Mouse (Mus musculus) kidney, embryonic 16.5 days (tissue): Measurements from ENCODE around the gene Atl1. TPM values are rescaled to one million over a fixed set of nuclear protein-coding genes. Genes with fewer than 3 reads are reported as not detected.
A peak's percentile ranks its signal among the peaks of the same experiment; 100 is the strongest.

Experiments used
- ATAC-seq: fragments of 200-750 bp; cut with Nextera tagmentation; 2 replicates; pipeline ENCODE4 v1.8.0; 2017; ENCODE audit warnings: moderate TSS enrichment; ENCODE audit not compliant: low FRiP score, low TSS enrichment
- H3K27ac ChIP-seq: fragments of 300-500 bp; sonication (generic); 2 replicates; pipeline ENCODE4 v1.5.1; 2014; ENCODE audit warnings: low read length
- H3K27me3 ChIP-seq: fragments of 300-500 bp; sonication (generic); 2 replicates; pipeline ENCODE4 v1.6.1; 2014; ENCODE audit warnings: low read length, control low read depth, mixed read lengths; ENCODE audit not compliant: insufficient read depth
- H3K36me3 ChIP-seq: fragments of 300-500 bp; sonication (generic); 2 replicates; pipeline ENCODE4 v1.6.1; 2014; ENCODE audit warnings: low read length, control low read depth, mixed read lengths; ENCODE audit not compliant: insufficient read depth
- H3K4me1 ChIP-seq: fragments of 300-500 bp; sonication (generic); 2 replicates; pipeline ENCODE4 v1.6.1; 2014; ENCODE audit warnings: low read length, control low read depth, mixed read lengths; ENCODE audit not compliant: insufficient read depth
- H3K4me2 ChIP-seq: fragments of 300-500 bp; sonication (generic); replicated peaks from 2 replicates; pipeline ENCODE4 v1.6.1; 2014; ENCODE audit warnings: low read depth, low read length
- H3K4me3 ChIP-seq: fragments of 300-500 bp; sonication (generic); 2 replicates; pipeline ENCODE4 v1.5.1; 2014; ENCODE audit warnings: mild to moderate bottlenecking, low read length
- H3K9ac ChIP-seq: fragments of 300-500 bp; sonication (generic); replicated peaks from 2 replicates; pipeline ENCODE4 v1.6.1; 2014; ENCODE audit warnings: low read length
- H3K9me3 ChIP-seq: fragments of 300-500 bp; sonication (generic); 2 replicates; pipeline ENCODE4 v1.6.1; 2016; ENCODE audit warnings: low read length, control low read depth
- WGBS: fragments of 180-500 bp; shearing (Covaris S2); extraction: QIAGEN DNeasy Blood & Tissue Kit; methylation state at CpG from one replicate; pipeline ENCODE4 v1.1.7; 2014; 5-methylcytosine and 5-hydroxymethylcytosine counted together
- polyA plus RNA-seq: library from polyadenylated mRNA; unstranded; fragments of >200 nt; fragmentation: Nextera tagmentation; extraction: Ambion mirVana; gene quantifications from 2 replicates; pipeline ENCODE4 v1.2.1, GENCODE M21; 2015

Gene Atl1
- polyA plus RNA-seq, 1 experiment from 2014 or later = 5.7 TPM

DNA sequence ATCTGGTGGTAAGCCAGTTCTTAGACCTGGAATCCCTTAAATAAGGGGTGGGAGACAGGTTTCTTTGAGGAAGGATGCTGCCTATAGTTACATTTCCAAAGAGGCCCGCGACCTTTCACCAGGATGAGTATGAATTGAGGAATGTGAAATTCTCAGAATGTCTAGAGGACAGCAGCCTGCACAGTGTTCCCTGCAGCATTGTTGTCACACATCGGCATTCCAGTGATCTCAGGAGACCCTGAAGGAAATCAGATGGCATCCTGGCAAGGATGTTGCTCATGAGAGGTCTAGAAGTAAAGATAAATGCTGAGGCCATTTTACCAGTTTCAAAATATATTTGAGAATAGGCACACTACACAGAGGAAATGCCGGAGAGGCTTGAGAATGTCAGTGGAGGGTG is 5.7 kb downstream of the Atl1 start:
- no peak for ATAC-seq
- no peaks in the 10 kb centered on the region for H3K27me3 ChIP-seq
- H3K4me2 ChIP-seq = no peak overlapping the region
- H3K27ac ChIP-seq = no peak overlapping the region
- no peak overlapping the region for H3K9ac ChIP-seq
- no peaks in the 10 kb centered on the region for H3K9me3 ChIP-seq
- no peaks in the 10 kb centered on the region for H3K36me3 ChIP-seq
- no peak overlapping the region for H3K4me3 ChIP-seq
- H3K4me1 ChIP-seq = 0 out of 2 replicates have a peak, but pooled peaks cover 7% of the 10 kb centered on the region
- WGBS = 72% methylated on average over 4 of the region's 4 CpGs

DNA sequence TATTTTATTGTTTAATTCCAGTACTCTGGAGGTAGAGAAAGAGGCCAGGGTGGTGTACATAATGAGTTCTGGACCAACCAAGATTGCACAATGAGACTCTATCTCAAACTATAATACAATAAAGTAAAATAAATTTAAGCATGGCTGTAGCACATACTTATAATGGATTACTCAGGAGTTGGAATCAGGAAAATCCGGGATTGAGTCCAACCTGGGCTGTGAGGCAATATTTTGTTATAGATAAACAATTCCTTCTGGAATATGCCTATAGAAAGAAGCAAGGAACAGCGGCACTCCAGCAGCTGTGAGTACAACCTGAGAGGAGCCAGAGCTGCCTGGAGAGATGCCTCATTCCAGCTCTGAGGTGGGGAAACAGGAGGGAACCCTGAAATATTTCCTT is 12.6 kb downstream of the Atl1 start:
- Histone ChIP-seq H3K36me3 (no peaks in the 10 kb centered on the region), H3K9me3 (no peaks in the 10 kb centered on the region), H3K27ac (no peak overlapping the region), H3K4me1 (peaks cover 15% of the 10 kb centered on the region; the same call in 1 of the 2 replicates), H3K4me2 (no peak overlapping the region), H3K9ac (no peak overlapping the region), H3K27me3 (no peaks in the 10 kb centered on the region), H3K4me3 (no peak overlapping the region)
- no peak for ATAC-seq
- whole genome bisulfite sequencing = 72% methylated on average over 2 of the region's 2 CpGs

DNA sequence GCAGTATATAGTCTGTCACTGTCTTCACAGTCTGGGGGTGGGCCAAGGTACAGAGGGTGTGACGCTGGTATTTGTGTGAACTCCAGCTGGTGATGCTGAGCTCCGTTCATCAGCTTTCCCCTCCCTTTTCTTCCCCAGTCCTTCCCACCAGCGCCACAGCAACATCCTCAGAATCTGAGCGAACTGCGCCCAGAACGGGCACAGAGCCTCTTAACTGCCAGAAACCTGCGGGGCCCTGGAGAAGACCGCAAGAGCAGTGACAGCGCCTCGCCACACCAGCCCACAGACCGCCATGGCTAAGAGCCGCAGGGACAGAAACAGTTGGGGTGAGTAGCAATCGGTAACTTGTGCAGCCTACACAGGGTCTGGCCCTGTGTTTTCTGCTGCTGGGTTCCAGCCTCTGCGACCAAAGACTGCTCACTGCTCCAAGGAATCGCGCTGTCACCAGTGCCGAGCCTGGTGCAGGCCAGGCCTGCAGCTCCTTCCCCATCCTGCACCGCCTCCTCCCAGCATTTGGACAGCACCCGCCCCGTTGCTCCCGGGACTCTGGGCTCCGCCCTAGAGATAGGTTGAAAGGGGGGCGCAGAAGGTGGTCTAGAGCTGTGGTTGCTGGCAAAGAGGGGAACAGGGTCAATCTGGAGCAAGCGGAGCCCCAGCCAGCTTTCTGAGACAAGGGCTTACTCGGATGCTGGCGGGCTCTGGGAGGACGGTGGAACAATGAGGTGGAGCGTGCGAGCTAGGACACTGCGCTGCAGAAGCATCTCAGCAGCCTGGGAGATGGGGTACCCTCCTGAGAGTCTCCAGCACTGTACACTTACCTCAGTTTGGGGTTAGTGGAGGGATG is 15.5 kb downstream of the Atl1 start:
- Histone ChIP-seq H3K27me3 (no peaks in the 10 kb centered on the region), H3K4me1 (peaks cover 15% of the 10 kb centered on the region; the same call in 1 of the 2 replicates), H3K9ac (peak overlapping the region; percentile 49), H3K27ac (no peak overlapping the region), H3K4me2 (peak overlapping the region; percentile 61), H3K4me3 (peak overlapping the region; percentile 40), H3K9me3 (no peaks in the 10 kb centered on the region), H3K36me3 (no peaks in the 10 kb centered on the region)
- 4% methylated on average over 30 of the region's 30 CpGs for WGBS
- peak; percentile 84 for ATAC-seq

DNA sequence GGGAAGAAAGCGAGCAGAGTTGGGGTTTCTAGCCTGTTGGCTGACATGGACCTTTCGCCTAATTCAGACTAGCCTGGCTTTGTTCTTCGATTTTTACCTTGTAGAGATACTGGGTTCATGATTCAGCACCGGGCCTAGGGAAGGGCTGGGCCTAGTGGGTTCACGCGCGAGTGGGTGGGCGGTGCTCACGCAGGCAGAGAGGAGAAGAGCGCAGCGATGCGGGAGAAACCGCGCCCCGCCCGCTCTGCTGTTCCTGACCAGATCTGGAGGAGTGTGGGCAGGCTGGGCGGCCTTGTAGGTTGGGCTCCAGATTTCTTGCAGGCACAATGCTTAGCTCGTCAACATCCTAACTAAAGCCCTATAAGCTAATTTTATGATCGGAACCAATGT is 16.1 kb downstream of the Atl1 start:
- Histone ChIP-seq H3K27me3 (no peaks in the 10 kb centered on the region), H3K4me3 (peak overlapping the region; percentile 40), H3K36me3 (no peaks in the 10 kb centered on the region), H3K27ac (no peak overlapping the region), H3K4me1 (peaks cover 15% of the 10 kb centered on the region; the same call in 1 of the 2 replicates), H3K4me2 (peak overlapping the region; percentile 61), H3K9ac (peak overlapping the region; percentile 49), H3K9me3 (no peaks in the 10 kb centered on the region)
- ATAC-seq = peak; percentile 31; the same call in 1 of the 2 replicates
- WGBS = 32% methylated on average over 18 of the region's 19 CpGs

- ATAC-seq = no peak
- no peak overlapping the region for H3K4me3 ChIP-seq
Measured at GRCm38 (mm10) chr12:69911906-69912305, 19.5 kb downstream of the Atl1 start.

DNA sequence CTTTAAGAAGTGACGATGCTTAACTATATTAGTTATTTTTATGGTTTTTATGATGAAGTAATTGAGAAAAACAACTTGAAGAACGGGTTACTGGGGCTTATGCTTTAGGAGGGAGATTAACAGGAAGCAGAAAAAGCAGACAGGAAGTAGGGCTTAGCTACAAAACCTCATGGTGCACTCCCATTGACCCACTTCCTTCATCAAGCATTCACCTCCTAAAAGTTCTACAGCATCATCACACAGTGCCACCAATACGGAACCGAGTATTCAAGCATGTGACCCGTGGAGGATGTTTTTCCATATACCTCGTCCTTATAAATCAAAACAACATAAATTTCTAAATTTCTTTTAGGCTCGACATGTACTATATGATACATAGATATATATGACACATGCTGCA is 20.3 kb downstream of the Atl1 start:
- no peak overlapping the region for H3K4me3 ChIP-seq
- no peaks in the 10 kb centered on the region for H3K36me3 ChIP-seq
- 82% methylated on average over 7 of the region's 7 CpGs for WGBS
- no peak overlapping the region for H3K9ac ChIP-seq
- no peak for ATAC-seq
- H3K9me3 ChIP-seq = no peaks in the 10 kb centered on the region
- no peak overlapping the region for H3K4me2 ChIP-seq
- H3K4me1 ChIP-seq = peaks cover 9% of the 10 kb centered on the region; the same call in 1 of the 2 replicates
- no peaks in the 10 kb centered on the region for H3K27me3 ChIP-seq
- no peak overlapping the region for H3K27ac ChIP-seq

More at GRCm38 (mm10) chr12:69911906-69912305, 19.5 kb downstream of the Atl1 start:
- Histone ChIP-seq H3K9me3 (no peaks in the 10 kb centered on the region), H3K4me2 (no peak overlapping the region), H3K27ac (no peak overlapping the region), H3K9ac (no peak overlapping the region), H3K36me3 (no peaks in the 10 kb centered on the region), H3K27me3 (no peaks in the 10 kb centered on the region), H3K4me1 (peaks cover 15% of the 10 kb centered on the region; the same call in 1 of the 2 replicates)
- 92% methylated on average over 7 of the region's 7 CpGs for WGBS

GRCm38 (mm10) chr12:69917870-69918269 is 25.5 kb downstream of the Atl1 start:
- Histone ChIP-seq H3K27me3 (no peaks in the 10 kb centered on the region), H3K9ac (no peak overlapping the region), H3K9me3 (no peaks in the 10 kb centered on the region), H3K4me3 (no peak overlapping the region), H3K4me1 (no peaks in the 10 kb centered on the region), H3K4me2 (no peak overlapping the region), H3K27ac (no peak overlapping the region), H3K36me3 (no peaks in the 10 kb centered on the region)
- ATAC-seq = no peak
- WGBS = 71% methylated on average over 2 of the region's 2 CpGs

- ATAC-seq = no peak
- Histone ChIP-seq H3K4me1 (no peaks in the 10 kb centered on the region), H3K9ac (no peak overlapping the region), H3K27ac (no peak overlapping the region), H3K27me3 (no peaks in the 10 kb centered on the region), H3K4me2 (no peak overlapping the region), H3K9me3 (no peaks in the 10 kb centered on the region), H3K36me3 (no peaks in the 10 kb centered on the region), H3K4me3 (no peak overlapping the region)
- WGBS = 76% methylated on average over 1 of the region's 1 CpGs
Measured at GRCm38 (mm10) chr12:69922099-69922498, 29.7 kb downstream of the Atl1 start.

GRCm38 (mm10) chr12:69923128-69923527 is 30.7 kb downstream of the Atl1 start:
- Histone ChIP-seq H3K27ac (no peak overlapping the region), H3K4me2 (no peak overlapping the region), H3K9me3 (no peaks in the 10 kb centered on the region), H3K9ac (no peak overlapping the region), H3K27me3 (no peaks in the 10 kb centered on the region), H3K4me3 (no peak overlapping the region), H3K36me3 (no peaks in the 10 kb centered on the region), H3K4me1 (no peaks in the 10 kb centered on the region)
- no peak for ATAC-seq
- 81% methylated on average over 3 of the region's 3 CpGs for WGBS

DNA sequence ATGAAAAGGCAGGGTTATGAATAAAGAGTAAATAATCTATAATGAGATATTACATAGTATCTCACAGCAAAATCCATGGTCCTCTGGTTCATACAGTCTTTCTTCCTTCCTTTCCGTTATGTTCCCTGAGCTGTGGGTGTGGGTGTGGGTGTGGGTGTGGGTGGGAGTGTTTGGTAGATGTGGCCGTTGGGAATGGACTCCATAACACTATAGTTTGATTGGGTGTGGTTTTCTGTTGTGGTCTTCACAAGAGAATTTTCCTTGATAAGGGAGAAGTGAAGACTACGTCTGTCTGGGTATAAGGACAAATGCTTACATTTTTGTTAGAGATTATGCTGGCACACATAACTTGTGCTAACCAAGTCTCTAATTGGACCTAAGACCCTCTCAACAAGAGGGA is 31.2 kb downstream of the Atl1 start:
- H3K4me2 ChIP-seq = no peak overlapping the region
- H3K36me3 ChIP-seq = no peaks in the 10 kb centered on the region
- 81% methylated on average over 3 of the region's 3 CpGs for WGBS
- no peak overlapping the region for H3K4me3 ChIP-seq
- no peaks in the 10 kb centered on the region for H3K9me3 ChIP-seq
- no peaks in the 10 kb centered on the region for H3K27me3 ChIP-seq
- ATAC-seq = no peak
- no peak overlapping the region for H3K27ac ChIP-seq
- no peaks in the 10 kb centered on the region for H3K4me1 ChIP-seq
- H3K9ac ChIP-seq = no peak overlapping the region
